Mouse (Mus musculus): ENCODE measurements around the gene Nudt9.

Nudt9 gene

GRCm38 (mm10) chr5:104077508-104077907 is 31.4 kb downstream of the Nudt9 start, which contains the start of gene Gm17660:
Gene Gm17660, minus strand, starts transcription at chr5:104077608.
- no peak for DNase-seq (ENCODE audit: low spot score)

- DNase-seq (ENCODE audit: low spot score): no peak
These were observed 34.6 kb downstream of the Nudt9 start for GRCm38 (mm10) chr5:104080736-104081135.

GRCm38 (mm10) chr5:104085366-104085765 is 39.3 kb downstream of the Nudt9 start:
- no peak for DNase-seq (ENCODE audit: low spot score)

DNA sequence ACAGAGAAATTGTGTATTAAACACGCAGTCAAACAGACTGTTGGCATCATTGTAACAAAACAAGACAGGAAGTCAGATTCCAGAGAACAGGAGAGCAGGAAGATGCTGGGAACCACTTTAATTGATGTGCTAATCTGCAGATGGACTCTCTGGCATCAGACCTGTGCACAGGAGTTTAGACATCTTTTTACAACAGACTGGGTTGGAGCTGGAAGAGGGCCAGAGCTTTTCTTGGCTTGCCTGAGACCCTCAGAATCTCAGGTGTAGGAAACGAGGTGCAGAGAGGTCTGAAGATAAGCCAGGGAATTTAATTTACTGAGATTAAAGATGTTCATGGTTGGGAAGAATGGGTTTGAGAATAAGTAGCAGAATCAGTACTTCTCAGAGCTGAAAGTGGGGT is 43.6 kb downstream of the Nudt9 start:
- DNase-seq (ENCODE audit: low spot score): no peak

GRCm38 (mm10) chr5:104095416-104096077 is 49.4 kb downstream of the Nudt9 start:
- DNase-seq (ENCODE audit: low spot score): no peak

DNA sequence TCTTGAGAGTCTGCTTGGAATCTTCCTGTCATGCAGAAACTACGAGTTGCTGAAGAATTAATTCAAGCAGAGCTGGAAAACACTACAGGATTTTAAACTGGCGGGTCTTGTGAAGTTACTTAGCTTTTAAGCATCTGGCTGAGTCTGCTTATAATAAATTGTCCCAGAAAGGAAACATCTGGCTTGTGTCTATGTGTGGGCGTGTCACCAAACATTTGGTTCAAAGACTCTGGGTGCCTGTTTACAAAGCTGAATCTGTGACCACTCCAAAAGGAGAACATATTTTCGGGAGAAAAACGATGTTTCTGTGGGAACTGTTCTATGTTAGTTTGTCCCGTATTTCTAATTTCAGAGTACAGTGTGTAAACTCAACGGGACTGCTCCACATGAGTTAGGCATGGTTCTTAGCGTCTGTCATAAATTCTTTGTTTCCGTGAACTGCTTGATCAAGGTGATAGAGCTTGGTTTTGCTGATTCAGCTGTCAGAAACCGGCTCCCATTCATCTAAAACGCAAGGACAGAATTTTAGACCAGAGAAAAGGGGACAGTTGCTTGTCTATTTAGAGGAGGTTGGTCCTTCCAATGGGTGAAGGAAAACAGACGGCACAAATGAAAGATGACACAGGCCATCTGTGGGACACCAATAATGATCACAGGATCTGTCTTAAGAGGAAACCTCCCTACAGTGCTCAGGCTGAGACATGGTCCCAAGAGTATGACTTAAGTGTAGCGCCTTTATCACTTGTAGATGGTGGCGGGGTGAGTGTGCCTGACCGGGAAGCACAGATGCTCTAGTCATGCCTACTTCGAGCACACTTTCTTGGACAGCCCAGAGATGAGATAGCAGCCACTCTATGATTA is 50.2 kb downstream of the Nudt9 start:
- no peak for DNase-seq (ENCODE audit: low spot score)

GRCm38 (mm10) chr5:104101678-104102531 is 55.8 kb downstream of the Nudt9 start:
- no peak for DNase-seq (ENCODE audit: low spot score)

GRCm38 (mm10) chr5:104103171-104103570 is 57.1 kb downstream of the Nudt9 start:
- DNase-seq (ENCODE audit: low spot score): no peak

GRCm38 (mm10) chr5:104104111-104104510 is 58.0 kb downstream of the Nudt9 start:
- DNase-seq (ENCODE audit: low spot score): no peak

- DNase-seq (ENCODE audit: low spot score): no peak
These were observed 62.2 kb downstream of the Nudt9 start for GRCm38 (mm10) chr5:104108127-104108875.

DNA sequence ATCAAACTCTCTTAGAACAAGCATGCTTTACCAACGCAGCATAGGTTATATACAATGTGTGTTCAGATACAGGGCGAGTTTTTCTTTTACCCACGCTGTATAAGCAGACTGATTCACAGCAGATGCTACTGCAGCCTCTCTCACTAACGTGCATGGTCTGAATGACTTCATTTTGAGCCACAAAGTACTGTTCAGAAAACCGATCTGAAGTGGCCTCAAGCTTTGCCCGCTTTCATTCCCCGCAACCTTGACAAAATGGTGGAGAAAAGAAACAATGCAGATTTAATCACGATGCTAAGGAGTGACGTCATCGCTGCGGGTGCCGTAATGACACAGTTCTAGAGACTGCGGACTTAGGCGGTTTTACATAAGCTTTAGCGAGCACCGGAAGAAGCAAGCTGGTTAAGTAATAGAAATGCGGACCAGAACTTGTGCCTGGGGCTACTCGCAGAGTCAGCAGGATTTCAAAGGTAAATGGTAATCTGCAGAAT is 62.8 kb downstream of the Nudt9 start:
- no peak for DNase-seq (ENCODE audit: low spot score)

DNA sequence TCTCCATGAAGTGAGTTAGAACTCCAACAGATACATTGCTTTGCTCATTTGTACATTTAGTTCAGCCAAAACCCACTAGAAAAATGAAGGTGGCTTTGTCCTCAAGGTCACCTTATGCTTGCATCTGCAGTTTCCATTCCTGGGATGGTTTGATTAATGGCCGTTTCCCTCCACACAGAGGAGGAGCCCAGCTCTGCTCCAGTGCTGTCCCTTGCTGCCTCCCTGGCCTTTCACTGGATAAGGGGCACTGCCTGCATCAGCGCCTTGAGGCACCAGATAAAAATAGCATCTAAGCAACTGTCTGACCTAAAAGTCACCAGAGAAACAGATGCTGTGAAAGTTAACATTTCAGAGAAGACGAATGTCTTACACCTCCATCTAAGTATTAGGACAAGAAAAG is 63.4 kb downstream of the Nudt9 start:
- no peak for DNase-seq (ENCODE audit: low spot score)

GRCm38 (mm10) chr5:104110171-104110920 is 64.2 kb downstream of the Nudt9 start:
- no peak for DNase-seq (ENCODE audit: low spot score)

DNA sequence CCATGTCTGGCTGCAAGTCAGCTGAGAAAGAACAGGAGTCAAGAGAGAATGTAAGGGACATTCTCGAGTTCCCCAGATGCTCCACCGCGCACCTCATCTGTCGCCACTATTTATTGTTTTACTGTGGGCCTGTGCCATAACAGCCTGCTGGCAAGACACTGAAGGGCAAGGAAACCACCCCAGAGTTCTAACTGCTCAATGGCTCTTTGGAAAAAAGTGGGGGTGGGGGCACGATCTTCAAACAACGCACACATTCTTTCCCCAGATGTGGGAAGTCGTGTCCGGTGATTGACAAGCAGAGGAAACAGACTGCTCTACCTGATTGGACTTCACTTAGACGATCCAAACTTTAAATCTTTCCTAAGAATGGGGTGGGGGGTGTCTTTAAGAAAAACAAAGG is 65.9 kb downstream of the Nudt9 start:
- DNase-seq (ENCODE audit: low spot score): no peak

GRCm38 (mm10) chr5:104112511-104112910 is 66.4 kb downstream of the Nudt9 start:
- DNase-seq (ENCODE audit: low spot score): no peak

DNA sequence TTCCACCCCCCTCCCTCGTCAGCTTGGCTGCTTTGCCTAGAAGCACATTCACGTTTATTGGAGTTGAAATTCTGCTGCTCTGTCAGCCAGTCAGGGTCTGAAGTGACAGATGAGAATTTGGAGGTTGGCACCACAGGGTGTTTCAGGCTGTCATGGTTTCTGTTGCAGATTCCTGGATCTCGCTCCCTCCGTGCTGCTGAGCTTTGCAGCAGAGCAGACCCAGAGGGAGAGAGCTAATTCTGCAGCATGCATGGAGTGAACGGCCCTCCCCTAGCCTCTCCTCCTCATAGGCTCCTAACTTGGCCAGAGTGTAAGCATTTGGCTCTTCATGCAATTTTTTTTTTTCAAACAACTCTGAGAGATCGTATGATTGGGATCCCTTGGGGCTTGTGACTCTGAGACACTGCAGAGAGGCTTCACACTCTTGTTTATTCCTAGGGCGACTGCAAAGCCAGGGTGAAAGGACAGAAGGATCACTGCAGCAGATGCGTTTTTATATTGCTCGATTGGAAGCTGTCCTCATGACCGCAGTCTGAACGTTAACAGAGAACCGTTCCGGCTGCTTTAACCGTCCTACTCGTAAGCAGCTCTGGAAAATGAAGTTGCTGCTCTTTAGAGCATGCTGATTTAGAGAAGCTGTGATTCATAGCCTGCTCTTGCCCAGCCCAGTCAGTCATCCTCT is 67.5 kb downstream of the Nudt9 start, which contains the start of gene Sparcl1:
Gene Sparcl1 (minus strand): TSS at position 243 of the 682 bp plus-strand sequence.
- DNase-seq (ENCODE audit: low spot score): no peak
